Mouse (Mus musculus): Measurements from ENCODE around the gene Sez6. TPM values are rescaled to one million over a fixed set of nuclear protein-coding genes. Genes with fewer than 3 reads are reported as not detected.

The Sez6 gene
- polyA plus RNA-seq, 1 experiment: 8.3 TPM

DNA sequence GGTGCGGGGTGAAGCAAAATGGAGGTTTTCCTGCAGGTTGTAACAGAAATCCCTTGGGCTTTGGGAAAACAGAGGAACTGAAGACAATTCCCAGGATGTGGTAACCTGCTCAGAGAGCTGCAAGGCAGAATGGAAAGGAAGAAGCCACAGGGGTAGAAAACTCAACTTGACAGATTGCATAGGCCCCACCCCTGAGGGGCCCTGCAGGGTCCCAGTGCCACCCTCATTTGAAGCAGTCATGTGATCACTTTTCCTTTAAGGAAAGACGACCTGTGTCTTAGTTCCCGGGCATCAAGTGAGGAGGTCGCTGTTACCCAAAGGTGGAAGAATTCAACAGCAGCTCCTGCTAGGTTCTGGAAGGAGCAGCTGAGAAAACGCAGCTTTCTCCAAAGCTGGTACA, 37.7 kb upstream of the Sez6 start:
- Histone ChIP-seq H3K4me3 (ENCODE audit: control insufficient read depth, low read depth, low read length) (no peak overlapping the region), H3K4me1 (ENCODE audit: control insufficient read depth, insufficient read depth, low read length) (no peaks in the 10 kb centered on the region; the same call in 1 of the 2 replicates), H3K36me3 (ENCODE audit: control insufficient read depth, insufficient read depth, low read length) (no peaks in the 10 kb centered on the region), H3K27ac (ENCODE audit: control insufficient read depth, insufficient read depth, low read depth, low read length) (no peak overlapping the region), H3K27me3 (ENCODE audit: control insufficient read depth, insufficient read depth, low read length) (no peaks in the 10 kb centered on the region)
- TF ChIP-seq POLR2A (IDR thresholded peaks at IDR 0.05; ENCODE audit: control insufficient read depth, low read depth, low read length) (no peak), CTCF (IDR thresholded peaks at IDR 0.05; ENCODE audit: control insufficient read depth, insufficient read depth, insufficient replicate concordance, low read depth, low read length) (no peak)

DNA sequence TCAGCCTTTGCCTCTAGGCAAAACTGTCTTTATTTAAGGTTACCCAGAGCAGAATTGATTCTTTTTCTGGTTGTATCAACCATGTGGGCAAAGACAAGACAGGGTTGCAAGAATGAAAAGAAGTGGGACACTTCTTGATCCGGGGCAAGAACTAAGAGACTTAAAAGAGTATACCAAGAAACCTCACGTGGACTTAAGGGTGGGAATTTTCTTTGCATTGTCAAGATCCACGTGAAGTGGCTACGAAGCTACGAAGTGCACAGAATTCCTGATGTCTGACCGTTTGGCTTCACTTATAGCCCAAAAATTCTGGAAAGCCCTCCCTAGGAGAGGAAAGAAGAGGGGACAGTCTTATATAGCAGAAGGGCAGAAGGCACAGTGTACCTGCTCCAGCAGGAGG, 37.3 kb upstream of the Sez6 start:
- TF ChIP-seq CTCF (IDR thresholded peaks at IDR 0.05; ENCODE audit: control insufficient read depth, insufficient read depth, insufficient replicate concordance, low read depth, low read length) (no peak), POLR2A (IDR thresholded peaks at IDR 0.05; ENCODE audit: control insufficient read depth, low read depth, low read length) (no peak)

DNA sequence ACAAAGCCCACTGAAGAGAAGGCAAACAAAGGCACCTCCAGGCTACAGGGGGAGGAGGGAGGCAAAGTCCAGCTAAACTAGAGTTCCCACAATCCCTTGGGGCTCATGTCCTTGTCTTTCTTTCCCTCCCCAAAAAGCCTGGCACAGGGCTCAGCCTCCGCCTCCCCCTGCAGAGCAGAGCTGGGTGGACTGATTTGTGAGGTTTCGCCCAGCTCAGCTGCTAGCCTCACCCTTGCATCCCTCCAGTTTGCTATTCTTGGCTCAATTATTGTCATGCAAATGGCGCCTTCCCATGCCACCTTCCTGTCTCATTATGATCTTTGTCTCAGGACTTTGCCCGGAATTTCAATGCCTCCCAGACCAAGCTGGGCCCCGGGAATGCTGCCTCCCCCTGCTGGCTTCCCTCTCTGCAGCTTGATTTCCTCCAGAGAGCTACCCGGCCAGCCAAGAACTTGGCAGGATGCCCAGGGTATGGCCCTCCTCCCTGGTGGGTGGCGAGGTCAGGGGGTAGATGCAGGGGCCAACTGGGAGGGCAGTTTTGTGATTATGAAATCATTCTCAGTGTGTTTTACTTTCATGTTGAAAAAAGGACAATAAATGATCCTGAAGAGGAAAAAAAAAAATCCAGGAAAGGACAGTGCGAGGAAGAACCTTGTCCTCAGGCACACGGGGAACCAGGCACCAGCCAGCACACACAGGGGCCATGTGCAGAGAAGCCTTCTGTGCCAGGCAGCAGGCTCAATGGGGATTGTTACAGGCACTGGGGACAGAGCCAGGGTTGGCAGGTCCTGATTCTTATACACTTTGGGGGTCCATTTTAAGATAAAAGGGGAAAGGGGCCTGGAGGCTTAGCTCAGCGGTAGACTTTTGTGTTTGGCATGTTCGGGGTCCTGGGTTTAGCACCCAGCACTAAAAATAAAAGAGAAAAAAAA, 36.5 kb upstream of the Sez6 start, which contains the start of gene Pipox:
Pipox (minus strand) TSS at position 310 of the 932 bp plus-strand sequence.
- Histone ChIP-seq H3K4me3 (ENCODE audit: control insufficient read depth, low read depth, low read length) (no peak within 1 kb of the TSS), H3K4me1 (ENCODE audit: control insufficient read depth, insufficient read depth, low read length) (no peaks in the 10 kb centered on the region; the same call in 1 of the 2 replicates), H3K36me3 (ENCODE audit: control insufficient read depth, insufficient read depth, low read length) (no peaks in the 10 kb centered on the region), H3K27ac (ENCODE audit: control insufficient read depth, insufficient read depth, low read depth, low read length) (no peak within 1 kb of the TSS), H3K27me3 (ENCODE audit: control insufficient read depth, insufficient read depth, low read length) (no peaks in the 10 kb centered on the region)
- no peak for TF ChIP-seq CTCF (IDR thresholded peaks at IDR 0.05; ENCODE audit: control insufficient read depth, insufficient read depth, insufficient replicate concordance, low read depth, low read length)
- no peak for TF ChIP-seq POLR2A (IDR thresholded peaks at IDR 0.05; ENCODE audit: control insufficient read depth, low read depth, low read length)

More for the DNA sequence above, 37.3 kb upstream of the Sez6 start:
- no peak overlapping the region for H3K4me3 ChIP-seq (ENCODE audit: control insufficient read depth, low read depth, low read length)
- H3K27ac ChIP-seq (ENCODE audit: control insufficient read depth, insufficient read depth, low read depth, low read length): no peak overlapping the region
- H3K27me3 ChIP-seq (ENCODE audit: control insufficient read depth, insufficient read depth, low read length): no peaks in the 10 kb centered on the region
- no peaks in the 10 kb centered on the region; the same call in 1 of the 2 replicates for H3K4me1 ChIP-seq (ENCODE audit: control insufficient read depth, insufficient read depth, low read length)
- no peaks in the 10 kb centered on the region for H3K36me3 ChIP-seq (ENCODE audit: control insufficient read depth, insufficient read depth, low read length)

GRCm38 (mm10) chr11:77894967-77895366, 35.6 kb upstream of the Sez6 start:
- TF ChIP-seq POLR2A (IDR thresholded peaks at IDR 0.05; ENCODE audit: control insufficient read depth, low read depth, low read length) (no peak), CTCF (IDR thresholded peaks at IDR 0.05; ENCODE audit: control insufficient read depth, insufficient read depth, insufficient replicate concordance, low read depth, low read length) (no peak)
- no peak overlapping the region for H3K27ac ChIP-seq (ENCODE audit: control insufficient read depth, insufficient read depth, low read depth, low read length)
- no peaks in the 10 kb centered on the region; the same call in 1 of the 2 replicates for H3K4me1 ChIP-seq (ENCODE audit: control insufficient read depth, insufficient read depth, low read length)
- H3K4me3 ChIP-seq (ENCODE audit: control insufficient read depth, low read depth, low read length): no peak overlapping the region
- no peaks in the 10 kb centered on the region for H3K36me3 ChIP-seq (ENCODE audit: control insufficient read depth, insufficient read depth, low read length)
- H3K27me3 ChIP-seq (ENCODE audit: control insufficient read depth, insufficient read depth, low read length): no peaks in the 10 kb centered on the region

DNA sequence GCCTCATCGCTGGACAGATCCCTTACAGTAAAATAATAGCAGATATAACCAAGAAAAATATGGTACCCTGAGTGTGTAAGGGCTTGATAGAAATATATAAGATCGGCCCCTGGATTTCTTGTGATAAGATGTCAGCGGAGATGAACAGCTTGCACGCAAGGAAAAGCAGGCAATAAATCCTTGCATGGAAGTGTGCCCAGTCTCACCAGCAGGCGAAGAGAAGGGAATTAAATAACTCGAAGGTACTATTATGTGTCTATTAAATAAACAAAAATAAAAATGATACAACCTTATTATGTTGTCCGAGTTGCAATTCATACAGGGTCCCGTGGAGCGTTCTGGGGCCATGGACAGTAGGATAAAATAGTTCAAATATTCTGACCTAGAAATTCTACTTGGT, 34.6 kb upstream of the Sez6 start:
- Histone ChIP-seq H3K4me3 (ENCODE audit: control insufficient read depth, low read depth, low read length) (no peak overlapping the region), H3K4me1 (ENCODE audit: control insufficient read depth, insufficient read depth, low read length) (no peaks in the 10 kb centered on the region), H3K27me3 (ENCODE audit: control insufficient read depth, insufficient read depth, low read length) (no peaks in the 10 kb centered on the region), H3K27ac (ENCODE audit: control insufficient read depth, insufficient read depth, low read depth, low read length) (no peak overlapping the region), H3K36me3 (ENCODE audit: control insufficient read depth, insufficient read depth, low read length) (no peaks in the 10 kb centered on the region)
- TF ChIP-seq POLR2A (IDR thresholded peaks at IDR 0.05; ENCODE audit: control insufficient read depth, low read depth, low read length): no peak
- TF ChIP-seq CTCF (IDR thresholded peaks at IDR 0.05; ENCODE audit: control insufficient read depth, insufficient read depth, insufficient replicate concordance, low read depth, low read length): no peak

DNA sequence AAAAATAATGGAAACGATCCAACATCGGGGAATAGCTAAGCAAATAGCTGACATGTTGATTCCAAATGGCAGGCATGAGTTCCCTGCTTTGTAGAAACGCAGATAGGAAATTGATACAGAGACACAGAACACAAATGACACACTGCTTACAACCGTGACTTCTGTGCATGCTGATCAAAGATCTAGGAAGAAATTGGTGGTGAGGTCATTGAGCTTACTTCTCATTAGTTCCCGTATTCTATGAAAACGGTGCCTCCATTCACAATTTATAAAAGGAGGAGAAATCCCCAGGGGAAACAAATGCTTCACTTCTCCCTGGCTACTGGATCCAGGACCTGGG, 34.1 kb upstream of the Sez6 start:
- Histone ChIP-seq H3K27ac (ENCODE audit: control insufficient read depth, insufficient read depth, low read depth, low read length) (no peak overlapping the region), H3K27me3 (ENCODE audit: control insufficient read depth, insufficient read depth, low read length) (no peaks in the 10 kb centered on the region), H3K4me3 (ENCODE audit: control insufficient read depth, low read depth, low read length) (no peak overlapping the region)

More for the DNA sequence above, 34.1 kb upstream of the Sez6 start:
- no peaks in the 10 kb centered on the region for H3K36me3 ChIP-seq (ENCODE audit: control insufficient read depth, insufficient read depth, low read length)
- H3K4me1 ChIP-seq (ENCODE audit: control insufficient read depth, insufficient read depth, low read length): no peaks in the 10 kb centered on the region
- TF ChIP-seq POLR2A (IDR thresholded peaks at IDR 0.05; ENCODE audit: control insufficient read depth, low read depth, low read length) (no peak), CTCF (IDR thresholded peaks at IDR 0.05; ENCODE audit: control insufficient read depth, insufficient read depth, insufficient replicate concordance, low read depth, low read length) (no peak)

All from testis, adult 2 months (tissue).